Mouse (Mus musculus) olfactory bulb, adult 2 months (tissue): ENCODE data around the gene Hc. TPM values are rescaled to one million over a fixed set of nuclear protein-coding genes. Genes with fewer than 3 reads are reported as not detected.
A peak's percentile ranks its signal among the peaks of the same experiment; 100 is the strongest.

Experiments
- H3K27ac ChIP-seq: fragments of 200-500 bp; 2 replicates; pipeline ENCODE4 v1.5.1; 2012; ENCODE audit warnings: low read depth, low read length; ENCODE audit not compliant: insufficient read depth
- H3K4me1 ChIP-seq: fragments of 200-500 bp; 2 replicates; pipeline ENCODE4 v1.6.1; 2012; ENCODE audit warnings: low read length; ENCODE audit not compliant: control insufficient read depth, insufficient read depth
- H3K4me3 ChIP-seq: fragments of 200-500 bp; 2 replicates; pipeline ENCODE4 v1.5.1; 2012; ENCODE audit warnings: mild to moderate bottlenecking, low read depth, low read length, moderate library complexity; ENCODE audit not compliant: insufficient read depth
- CTCF ChIP-seq: fragments of 200-500 bp; IDR thresholded peaks from 2 replicates; pipeline ENCODE4 v1.5.1; 2012; ENCODE audit warnings: low read depth, mild to moderate bottlenecking, low read length, moderate library complexity; ENCODE audit not compliant: insufficient read depth
- POLR2A ChIP-seq: fragments of 200-500 bp; IDR thresholded peaks from 2 replicates; pipeline ENCODE4 v1.6.1; 2012; ENCODE audit warnings: mild to moderate bottlenecking, low read depth, low read length, moderate library complexity; ENCODE audit not compliant: insufficient read depth
- WGBS: fragments of 180-500 bp; shearing (Covaris S2); methylation state at CpG from one replicate; pipeline ENCODE4 v1.1.7; 2018; 5-methylcytosine and 5-hydroxymethylcytosine counted together
- polyA plus RNA-seq: library from polyadenylated mRNA; stranded (reverse); fragments of >200 nt; gene quantifications from 2 replicates; pipeline ENCODE4 v1.2.4, GENCODE M21; 2012; ENCODE audit warnings: low replicate concordance; ENCODE audit not compliant: missing spikeins, insufficient read depth, insufficient read length

The Hc gene
- not detected in 2 replicates for polyA plus RNA-seq

- WGBS, result 87% methylated on average over 5 of the region's 5 CpGs
- no peak within 1 kb of the TSS for H3K27ac ChIP-seq
- H3K4me1 ChIP-seq, result no peaks in the 10 kb centered on the region
- H3K4me3 ChIP-seq, result no peak within 1 kb of the TSS
- TF ChIP-seq POLR2A (no peak), CTCF (no peak)
Measured at GRCm38 (mm10) chr2:35061338-35061737, at the start of gene Hc. Gene Hc, minus strand, starts transcription at chr2:35061438.

- 83% methylated on average over 2 of the region's 2 CpGs for WGBS
- no peak overlapping the region for H3K27ac ChIP-seq
- H3K4me1 ChIP-seq, result no peaks in the 10 kb centered on the region
- no peak for TF ChIP-seq CTCF
- no peak for TF ChIP-seq POLR2A
- H3K4me3 ChIP-seq, result no peak overlapping the region
Measured at GRCm38 (mm10) chr2:35110521-35110920, 49.3 kb upstream of the Hc start.

- TF ChIP-seq CTCF (no peak), POLR2A (no peak)
- Histone ChIP-seq H3K4me1 (no peaks in the 10 kb centered on the region), H3K27ac (no peak overlapping the region), H3K4me3 (peak overlapping the region; percentile 63)
- 2% methylated on average over 13 of the region's 13 CpGs for WGBS
Measured at GRCm38 (mm10) chr2:35109924-35110304, 48.7 kb upstream of the Hc start.

GRCm38 (mm10) chr2:35109141-35109923 lies 48.1 kb upstream of the Hc start, which contains the start of gene Cntrl:
Gene Cntrl, plus strand, starts transcription at chr2:35109492.
- TF ChIP-seq POLR2A, result peak; percentile 68; the same call in 1 of the 2 replicates
- TF ChIP-seq CTCF, result no peak
- Histone ChIP-seq H3K4me3 (peak within 1 kb of the TSS; percentile 63), H3K4me1 (no peaks in the 10 kb centered on the region), H3K27ac (0 out of 2 replicates have a peak within 1 kb of the TSS, but pooled peaks have one; percentile 38)
- under 1% methylated on average over 60 of the region's 62 CpGs for whole genome bisulfite sequencing

- H3K4me1 ChIP-seq, result no peaks in the 10 kb centered on the region
- H3K27ac ChIP-seq, result 0 out of 2 replicates have a peak overlapping the region, but pooled peaks have one; percentile 38
- 18% methylated on average over 3 of the region's 3 CpGs for WGBS
- H3K4me3 ChIP-seq, result peak overlapping the region; percentile 63
- TF ChIP-seq CTCF, result no peak
- TF ChIP-seq POLR2A, result no peak
Measured at GRCm38 (mm10) chr2:35108712-35109111, 47.5 kb upstream of the Hc start.

GRCm38 (mm10) chr2:35107984-35108635 lies 46.9 kb upstream of the Hc start:
- TF ChIP-seq POLR2A (no peak), CTCF (no peak)

GRCm38 (mm10) chr2:35104843-35105242 lies 43.6 kb upstream of the Hc start:
- Histone ChIP-seq H3K27ac (no peak overlapping the region), H3K4me1 (no peaks in the 10 kb centered on the region), H3K4me3 (no peak overlapping the region)
- TF ChIP-seq CTCF, result no peak
- no peak for TF ChIP-seq POLR2A
- WGBS, result 86% methylated on average over 3 of the region's 3 CpGs

More at GRCm38 (mm10) chr2:35107984-35108635, 46.9 kb upstream of the Hc start:
- Histone ChIP-seq H3K4me3 (no peak overlapping the region), H3K27ac (no peak overlapping the region), H3K4me1 (no peaks in the 10 kb centered on the region)
- WGBS, result 35% methylated on average over 5 of the region's 5 CpGs

GRCm38 (mm10) chr2:35103558-35103957 lies 42.3 kb upstream of the Hc start:
- Histone ChIP-seq H3K27ac (no peak overlapping the region), H3K4me3 (no peak overlapping the region), H3K4me1 (no peaks in the 10 kb centered on the region)
- WGBS, result 76% methylated on average over 5 of the region's 5 CpGs
- TF ChIP-seq POLR2A, result no peak
- no peak for TF ChIP-seq CTCF

GRCm38 (mm10) chr2:35102777-35103176 lies 41.5 kb upstream of the Hc start:
- H3K27ac ChIP-seq, result no peak overlapping the region
- no peaks in the 10 kb centered on the region for H3K4me1 ChIP-seq
- TF ChIP-seq POLR2A, result no peak
- no peak for TF ChIP-seq CTCF
- H3K4me3 ChIP-seq, result no peak overlapping the region
